Mouse (Mus musculus) cerebellum, adult 2 months (tissue): Measurements from ENCODE around the gene Rasip1.

Experiments
- CTCF ChIP-seq: fragments of 200-500 bp; IDR thresholded peaks from 2 replicates; pipeline ENCODE4 v1.5.1; 2011; ENCODE audit warnings: low read depth, mild to moderate bottlenecking, control low read depth, low read length, moderate library complexity, borderline replicate concordance; ENCODE audit not compliant: insufficient read depth
- POLR2A ChIP-seq: fragments of 200-500 bp; IDR thresholded peaks from 2 replicates; pipeline ENCODE4 v1.6.1; 2011; ENCODE audit warnings: low read length, control low read depth, borderline replicate concordance; ENCODE audit not compliant: insufficient read depth

DNA sequence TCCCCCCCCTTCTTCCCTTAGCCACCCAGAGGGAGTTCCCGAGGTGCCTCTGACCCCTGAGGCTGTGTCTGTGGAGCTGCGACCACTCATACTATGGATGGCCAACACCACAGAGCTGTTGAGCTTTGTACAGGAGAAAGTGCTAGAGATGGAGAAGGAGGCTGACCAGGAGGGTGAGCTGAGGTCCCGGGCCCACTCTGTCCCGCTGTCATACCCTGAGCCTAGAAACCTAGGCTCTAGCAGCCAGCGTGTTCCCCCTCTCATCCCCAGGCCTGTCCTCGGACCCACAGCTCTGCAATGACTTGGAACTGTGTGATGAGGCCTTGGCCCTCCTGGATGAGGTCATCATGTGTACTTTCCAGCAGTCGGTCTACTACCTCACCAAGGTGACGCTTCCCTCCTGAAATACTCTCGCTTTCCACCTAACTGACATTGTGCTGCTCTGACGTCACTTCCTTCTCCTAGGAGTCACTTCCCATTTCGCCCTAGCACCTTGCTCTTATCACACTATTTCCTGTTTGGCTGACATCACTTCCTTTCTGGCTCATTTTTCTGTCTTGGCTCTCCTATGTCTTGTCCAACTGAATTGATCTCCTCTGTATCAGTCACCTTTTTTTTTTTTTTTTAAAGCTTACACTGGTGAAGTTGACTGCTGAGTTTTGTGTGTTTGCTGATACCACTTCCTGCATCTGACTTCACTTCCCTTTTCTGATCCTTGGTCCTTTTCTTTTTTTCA is 7.8 kb downstream of the Rasip1 start:
- TF ChIP-seq POLR2A (no peak), CTCF (no peak)
